In the genomic region with DNA sequence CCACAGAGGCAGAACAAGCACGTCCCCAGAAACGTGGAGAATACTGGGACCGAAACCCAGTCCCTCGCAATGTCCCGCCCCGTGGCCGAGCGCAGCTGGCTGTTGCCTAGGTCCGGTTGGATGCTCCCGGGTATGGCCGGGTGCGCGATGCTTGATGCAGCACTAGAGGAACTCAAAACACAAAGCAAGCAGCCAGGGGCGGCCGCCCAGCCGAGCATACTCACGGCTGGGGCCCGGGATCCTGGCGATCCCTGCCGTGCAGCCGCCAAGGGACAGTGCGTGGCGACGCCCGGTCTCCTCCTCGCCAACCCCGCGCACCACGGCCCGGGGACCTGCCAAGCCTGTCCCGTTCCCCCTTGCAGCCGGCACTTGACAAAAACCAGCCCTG, we compare ENCODE assay signal across 8 mouse cellular contexts. TPM values are rescaled to one million over a fixed set of nuclear protein-coding genes. Genes with fewer than 3 reads are reported as not detected.
DNase-seq lines count a peak whose midpoint lies in the region; ATAC-seq and TF ChIP-seq lines count a peak whose summit lies in the region.

No protein-coding gene starts in this region.

- H3K4me2 ChIP-seq in heart, embryonic 14.5 days (ENCODE audit: low read length), result peak overlapping the region; percentile 97

- H3K79me2 ChIP-seq in macrophage (ENCODE audit: inconsistent target), result no peaks in the 10 kb centered on the region

- H3K27ac ChIP-seq in ES-E14 (ENCODE audit: insufficient read depth, low read depth, low read length, poor library complexity, severe bottlenecking) (no peak overlapping the region), macrophage (no peak overlapping the region)
- H3K27ac ChIP-seq in embryonic facial prominence, embryonic 10.5 days (replicated peaks), result peak overlapping the region; percentile 98
- peak overlapping the region; percentile 78 to 89 for H3K27ac ChIP-seq in heart, embryonic 14.5 days (replicated peaks in 1 of 2; ENCODE audit: control insufficient read depth in 1 of 2, insufficient read depth in 1 of 2, low read depth in 2 of 2, low read length in 2 of 2)

- peak; percentile 91 for DNase-seq in A20 (ENCODE audit: low read depth, low spot score)
- DNase-seq in ES-E14 (ENCODE audit: low read depth, low spot score), result peak; percentile 40
- peak; percentile 84 for DNase-seq in embryonic facial prominence, embryonic 10.5 days (ENCODE audit: low spot score)
- DNase-seq in kidney, postnatal 25 days, result peak; percentile 63 to 76
- peak; percentile 17 for DNase-seq in right cerebral cortex, postnatal 14 days

- H3K4me3 ChIP-seq in ES-E14 (ENCODE audit: insufficient read depth in 1 of 2, low read depth in 1 of 2, low read length in 2 of 2, poor library complexity in 1 of 2, severe bottlenecking in 1 of 2) (peak overlapping the region; percentile 68 to 89), macrophage (ENCODE audit: inconsistent target) (peak overlapping the region; percentile 10; the same call in 1 of the 2 replicates)
- peak overlapping the region; percentile 87 for H3K4me3 ChIP-seq in embryonic facial prominence, embryonic 10.5 days
- peak overlapping the region; percentile 67 to 71 for H3K4me3 ChIP-seq in heart, embryonic 14.5 days (ENCODE audit: control insufficient read depth in 1 of 2, insufficient read depth in 1 of 2, low read depth in 1 of 2, low read length in 2 of 2)

- H3K27me3 ChIP-seq in embryonic facial prominence, embryonic 10.5 days (replicated peaks; ENCODE audit: low read depth, poor library complexity, severe bottlenecking), result peaks cover 15% of the 10 kb centered on the region
- no peaks in the 10 kb centered on the region for H3K27me3 ChIP-seq in heart, embryonic 14.5 days (ENCODE audit: control insufficient read depth, insufficient read depth, low read length)

- H3K9ac ChIP-seq in ES-E14 (ENCODE audit: insufficient read depth, low read depth, low read length, poor library complexity, severe bottlenecking), result peak overlapping the region; percentile 42
- peak overlapping the region; percentile 76 for H3K9ac ChIP-seq in heart, embryonic 14.5 days (ENCODE audit: low read length)

- H3K4me1 ChIP-seq in ES-E14 (ENCODE audit: control insufficient read depth in 2 of 2, insufficient read depth in 2 of 2, low read length in 2 of 2, poor library complexity in 1 of 2), result peaks cover 2 to 10% of the 10 kb centered on the region in 2 experiments; a peak in 3 of 4 replicates
- peaks cover 21% of the 10 kb centered on the region for H3K4me1 ChIP-seq in embryonic facial prominence, embryonic 10.5 days
- peaks cover 2 to 6% of the 10 kb centered on the region in 2 experiments; a peak in 1 of 4 replicates for H3K4me1 ChIP-seq in heart, embryonic 14.5 days (ENCODE audit: control insufficient read depth in 2 of 2, insufficient read depth in 2 of 2, low read length in 2 of 2)

- ATAC-seq in heart, embryonic 14.5 days (ENCODE audit: insufficient number of reproducible peaks, insufficient read depth, low FRiP score, low read depth), result peak; percentile 33
- ATAC-seq in activated CD4-positive, CD25-positive, alpha-beta regulatory T cell, adult 4 months, result no peak

- H3K9me3 ChIP-seq in ES-E14 (ENCODE audit: control insufficient read depth, insufficient read depth, low read depth, low read length), result no peaks in the 10 kb centered on the region
- H3K9me3 ChIP-seq in embryonic facial prominence, embryonic 10.5 days, result no peaks in the 10 kb centered on the region
- H3K9me3 ChIP-seq in heart, embryonic 14.5 days (ENCODE audit: control insufficient read depth, low read length), result no peaks in the 10 kb centered on the region

- WGBS in embryonic facial prominence, embryonic 10.5 days, result under 1% methylated on average over 32 of the region's 32 CpGs
- WGBS in heart, embryonic 14.5 days, result under 1% methylated on average over 32 of the region's 32 CpGs
- 1% methylated on average over 31 of the region's 32 CpGs for WGBS in macrophage (ENCODE audit: missing documents)

- H3K36me3 ChIP-seq in ES-E14 (ENCODE audit: control insufficient read depth, insufficient read depth, low read length, poor library complexity, severe bottlenecking), result no peaks in the 10 kb centered on the region
- H3K36me3 ChIP-seq in embryonic facial prominence, embryonic 10.5 days (replicated peaks), result peaks cover 22% of the 10 kb centered on the region
- 0 out of 2 replicates have a peak, but pooled peaks cover 9% of the 10 kb centered on the region for H3K36me3 ChIP-seq in heart, embryonic 14.5 days (ENCODE audit: control insufficient read depth, insufficient read depth, low read length)
- no peaks in the 10 kb centered on the region for H3K36me3 ChIP-seq in macrophage (ENCODE audit: inconsistent target)

- in situ Hi-C loops in ES-E14 (cut with MboI; ENCODE audit: low sequenced_read_pairs in 2 of 2, unreplicated experiment in 2 of 2), result loop anchor here (10.0 to 25.0 kb wide), 2 partner anchors 334 to 346 kb away; partner anchors contain the start of genes Qrsl1 (in 1 of the 2) and Rtn4ip1 (in 1 of the 2)

TF ChIP-seq in ES-E14, 5 proteins besides CTCF, POLR2A, EP300 and RAD21:
- no peak for TF ChIP-seq CHD2 (IDR thresholded peaks at IDR 0.05; ENCODE audit: low read depth, low read length)
- TF ChIP-seq ZNF384 (IDR thresholded peaks at IDR 0.05; ENCODE audit: low read depth, low read length), result no peak
- no peak for TF ChIP-seq HCFC1 (IDR thresholded peaks at IDR 0.05; ENCODE audit: borderline replicate concordance, insufficient read depth, low read length)
- no peak for TF ChIP-seq MAFK (IDR thresholded peaks at IDR 0.05; ENCODE audit: insufficient read depth, low read depth, low read length)
- no peak for TF ChIP-seq ZC3H11A (IDR thresholded peaks at IDR 0.05; ENCODE audit: borderline replicate concordance, low read depth, low read length)

RNA-seq across cellular contexts. Expression of gene Cd24a, which starts 0.3 kb away (rescaled TPM):
- 30.9 and 84.4 TPM in 2 replicates for total RNA-seq in ES-E14 (2012; rRNA removed)
- polyA plus RNA-seq in embryonic facial prominence, embryonic 10.5 days (2016; fragmentation: Nextera tagmentation; extraction: Ambion mirVana), result 362 and 367 TPM in 2 replicates
- 80.4 and 81.2 TPM in 2 replicates for polyA plus RNA-seq in heart, embryonic 14.5 days (2014; fragmentation: Nextera tagmentation; extraction: Ambion mirVana)
- total RNA-seq in macrophage (2018; cell fraction: chromatin; rRNA removed), result 1 to 10 TPM in 3 of 26 experiments, under 1 TPM in 7, not detected in 16; 0.49 to 3.1 (median 0.89) TPM
- 10 to 100 TPM in 13 of 26 experiments, 1 to 10 TPM in 11, under 1 TPM in 2; 0.99 to 16.4 (median 8.0) TPM for total RNA-seq in macrophage (2018; cell fraction: cytosol; rRNA removed)
- total RNA-seq in macrophage (2018; cell fraction: nucleus; rRNA removed), result 1 to 10 TPM in 19 of 26 experiments, under 1 TPM in 6, not detected in 1; 0.43 to 6.2 (median 2.5) TPM
- polyA plus RNA-seq in macrophage (2018), result 5.6 to 18.3 TPM (median 12.2 TPM) in 3 replicates
- polyA plus RNA-seq in activated CD4-positive, CD25-positive, alpha-beta regulatory T cell, adult 4 months (2017; shearing (Covaris generic)), result 1 to 10 TPM in 1 of 2 experiments, not detected in 1; 6.1 TPM

RNA-seq across cellular contexts. Expression of gene 1700021F05Rik, which starts 37.6 kb away (rescaled TPM):
- total RNA-seq in ES-E14 (2012; rRNA removed), result 30.0 and 32.9 TPM in 2 replicates
- polyA plus RNA-seq in embryonic facial prominence, embryonic 10.5 days (2016; fragmentation: Nextera tagmentation; extraction: Ambion mirVana), result 60.1 and 66.2 TPM in 2 replicates
- 90.8 and 94.3 TPM in 2 replicates for polyA plus RNA-seq in heart, embryonic 14.5 days (2014; fragmentation: Nextera tagmentation; extraction: Ambion mirVana)
- total RNA-seq in macrophage (2018; cell fraction: chromatin; rRNA removed), result 10 to 100 TPM in 22 of 26 experiments, 1 to 10 TPM in 4; 5.4 to 34.1 (median 18.6) TPM
- total RNA-seq in macrophage (2018; cell fraction: cytosol; rRNA removed), result 10 to 100 TPM; 10.6 to 24.1 (median 19.6) TPM
- total RNA-seq in macrophage (2018; cell fraction: nucleus; rRNA removed), result 10 to 100 TPM in 20 of 26 experiments, 1 to 10 TPM in 6; 6.9 to 28.0 (median 15.4) TPM
- 17.5 to 43.3 TPM (median 21.2 TPM) in 3 replicates for polyA plus RNA-seq in macrophage (2018)
- 10 to 100 TPM; 27.3 to 34.2 TPM for polyA plus RNA-seq in activated CD4-positive, CD25-positive, alpha-beta regulatory T cell, adult 4 months (2017; shearing (Covaris generic))

RNA-seq across cellular contexts. Expression of gene Gm9803, which starts 54.5 kb away (rescaled TPM):
- 13.3 and 20.6 TPM in 2 replicates for total RNA-seq in ES-E14 (2012; rRNA removed)
- polyA plus RNA-seq in embryonic facial prominence, embryonic 10.5 days (2016; fragmentation: Nextera tagmentation; extraction: Ambion mirVana), result 13.9 and 14.3 TPM in 2 replicates
- 16.6 and 19.3 TPM in 2 replicates for polyA plus RNA-seq in heart, embryonic 14.5 days (2014; fragmentation: Nextera tagmentation; extraction: Ambion mirVana)
- total RNA-seq in macrophage (2018; cell fraction: chromatin; rRNA removed), result 10 to 100 TPM in 17 of 26 experiments, 1 to 10 TPM in 3, not detected in 6; 3.4 to 25.3 (median 12.7) TPM
- total RNA-seq in macrophage (2018; cell fraction: cytosol; rRNA removed), result 1 to 10 TPM in 9 of 26 experiments, under 1 TPM in 10, not detected in 7; 0.36 to 2.5 (median 0.89) TPM
- 1 to 10 TPM in 16 of 26 experiments, not detected in 10; 1.5 to 5.6 (median 3.7) TPM for total RNA-seq in macrophage (2018; cell fraction: nucleus; rRNA removed)
- 0.69 to 2.7 TPM (median 1.2 TPM) in 3 replicates for polyA plus RNA-seq in macrophage (2018)
- 10 to 100 TPM; 33.4 to 45.0 TPM for polyA plus RNA-seq in activated CD4-positive, CD25-positive, alpha-beta regulatory T cell, adult 4 months (2017; shearing (Covaris generic))

Comparison
In these comparisons a context has a peak if more than half of its experiments do, and no peak if none do; other contexts are left out.
1. DNase-seq: peak in every context shown above with its lines; median percentile 91 in A20; 84 in embryonic facial prominence, embryonic 10.5 days; 70 in kidney, postnatal 25 days; 40 in ES-E14; 17 in right cerebral cortex, postnatal 14 days.
2. H3K27ac ChIP-seq: peak in embryonic facial prominence, embryonic 10.5 days (single experiment) and heart, embryonic 14.5 days (2 of 2); none in ES-E14 (single experiment) and macrophage (single experiment).
3. H3K4me3 ChIP-seq: peak in every context shown above with its lines; median percentile 87 in embryonic facial prominence, embryonic 10.5 days; 78 in ES-E14; 69 in heart, embryonic 14.5 days; 10 in macrophage.